Mouse (Mus musculus) CH12.LX (cell line): ENCODE measurements at regions not wholly inside any gene's neighbourhood (a gene's known extent, or its start where the extent isn't known, plus 50 kb on each side); places are given as distances from the start of the nearest gene placed in this dataset.

ENCODE experiments used
- CTCF ChIP-seq, 2 experiments: IDR thresholded peaks in 1 of 2; conservative IDR thresholded peaks in 1 of 2; 2 replicates each; pipeline ENCODE4 v1.5.1; 2011 to 2012; ENCODE audit warnings: low read depth in 2 of 2, low read length in 2 of 2, improper control_type of control experiment in 1 of 2, inconsistent platforms in 1 of 2, mild to moderate bottlenecking in 1 of 2, moderate library complexity in 1 of 2
- EP300 ChIP-seq: IDR thresholded peaks from 2 replicates; pipeline ENCODE4 v1.6.1; 2011; ENCODE audit warnings: low read length, improper control_type of control experiment
- ETS1 ChIP-seq: conservative IDR thresholded peaks from 2 replicates; pipeline ENCODE4 v1.6.1; 2012; ENCODE audit warnings: low read depth, mild to moderate bottlenecking, inconsistent platforms, low read length, improper control_type of control experiment, moderate library complexity
- GABPA ChIP-seq: IDR thresholded peaks from 2 replicates; pipeline ENCODE4 v1.6.1; 2012; ENCODE audit warnings: low read depth, low read length, improper control_type of control experiment, inconsistent platforms; ENCODE audit not compliant: insufficient replicate concordance
- MAFK ChIP-seq: IDR thresholded peaks from 2 replicates; pipeline ENCODE4 v1.6.1; 2011; ENCODE audit warnings: low read length, improper control_type of control experiment; ENCODE audit not compliant: insufficient replicate concordance
- MXI1 ChIP-seq: IDR thresholded peaks from 2 replicates; pipeline ENCODE4 v1.6.1; 2011; ENCODE audit warnings: mild to moderate bottlenecking, low read depth, low read length, improper control_type of control experiment
- MYC ChIP-seq: IDR thresholded peaks from 2 replicates; pipeline ENCODE4 v1.6.1; 2011; ENCODE audit warnings: low read depth, mild to moderate bottlenecking, improper control_type of control experiment, low read length
- NELFE ChIP-seq: IDR thresholded peaks from 2 replicates; pipeline ENCODE4 v1.6.1; 2011; ENCODE audit warnings: low read depth, low read length, improper control_type of control experiment
- POLR2A ChIP-seq: IDR thresholded peaks from 2 replicates; pipeline ENCODE4 v1.6.1; 2011; ENCODE audit warnings: low read depth, mild to moderate bottlenecking, improper control_type of control experiment, low read length
- RAD21 ChIP-seq: IDR thresholded peaks from 2 replicates; pipeline ENCODE4 v1.6.1; 2011; ENCODE audit warnings: low read depth, mild to moderate bottlenecking, low read length, improper control_type of control experiment, moderate library complexity
- RCOR1 ChIP-seq: conservative IDR thresholded peaks from 2 replicates; pipeline ENCODE4 v1.6.1; 2012; ENCODE audit warnings: low read depth, mild to moderate bottlenecking, inconsistent platforms, low read length, improper control_type of control experiment
- SIN3A ChIP-seq: IDR thresholded peaks from 2 replicates; pipeline ENCODE4 v1.6.1; 2012; ENCODE audit warnings: low read length, improper control_type of control experiment, inconsistent platforms
- TCF12 ChIP-seq: IDR thresholded peaks from 2 replicates; pipeline ENCODE4 v1.6.1; 2014; ENCODE audit warnings: low read depth, mild to moderate bottlenecking, inconsistent platforms, low read length, improper control_type of control experiment
- ZMIZ1 ChIP-seq: IDR thresholded peaks from 2 replicates; pipeline ENCODE4 v1.6.1; 2012; ENCODE audit warnings: low read depth, mild to moderate bottlenecking, inconsistent platforms, low read length, improper control_type of control experiment

DNA sequence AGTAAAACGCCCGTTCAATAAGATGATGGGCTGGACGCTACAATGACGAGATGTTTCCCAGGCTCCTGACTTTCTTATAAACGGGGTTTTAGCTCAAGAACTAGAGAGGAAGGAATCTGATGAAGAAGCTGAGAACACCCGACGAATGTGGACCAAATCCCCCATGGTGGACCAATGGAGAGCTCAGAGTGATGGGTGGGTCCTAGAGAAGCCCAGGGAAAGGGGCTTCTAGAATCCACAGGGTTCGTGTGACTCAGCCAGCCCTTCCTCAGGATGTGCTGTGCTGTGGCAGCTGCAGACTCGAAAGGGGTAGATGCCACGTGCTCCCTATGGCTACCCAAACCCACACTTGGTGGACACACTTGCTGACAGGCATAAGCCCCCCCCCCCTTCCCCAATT lies 318.2 kb downstream of the Med13l start:
- TF ChIP-seq ZMIZ1, result no peak
- no peak for TF ChIP-seq CTCF (conservative IDR thresholded peaks at IDR 0.05 in 1 of 2, IDR thresholded peaks at IDR 0.05 in 1 of 2; ENCODE audit: low read depth in 2 of 2, low read length in 2 of 2)
- TF ChIP-seq EP300, result no peak
- TF ChIP-seq SIN3A, result no peak
- TF ChIP-seq POLR2A, result no peak
- no peak for TF ChIP-seq RAD21
- TF ChIP-seq MAFK, result no peak
- TF ChIP-seq GABPA, result no peak
- TF ChIP-seq ETS1, result no peak
- TF ChIP-seq NELFE, result no peak
- TF ChIP-seq MYC, result no peak
- TF ChIP-seq RCOR1, result no peak
- TF ChIP-seq MXI1, result no peak
- no peak for TF ChIP-seq TCF12
